Mouse (Mus musculus): ENCODE measurements around the gene Sema3b. TPM values are rescaled to one million over a fixed set of nuclear protein-coding genes. Genes with fewer than 3 reads are reported as not detected.

Sema3b gene
- total and polyA plus RNA-seq, 2 experiments = 0.37 to 0.83 TPM

DNA sequence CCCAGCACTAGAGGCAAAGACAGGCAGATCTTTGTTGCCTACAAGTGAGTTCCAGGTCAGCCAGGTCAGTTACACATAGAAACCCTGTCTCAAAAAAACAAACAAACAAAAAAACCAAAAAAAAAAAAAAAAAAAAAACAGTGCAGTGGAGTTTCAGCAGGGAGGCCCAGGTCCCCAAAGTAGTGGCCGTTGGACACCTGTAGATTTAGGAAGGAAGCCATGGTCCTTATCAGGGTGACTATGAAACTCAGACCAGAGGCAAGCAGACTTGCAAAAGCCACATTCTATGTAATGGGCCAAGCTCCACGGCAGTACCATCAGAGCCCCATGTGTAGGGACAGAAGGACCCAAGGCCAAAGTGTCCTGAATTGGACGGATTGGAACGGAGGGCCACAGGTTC, 27.4 kb downstream of the Sema3b start:
- WGBS = 33% methylated on average over 4 of the region's 4 CpGs
- peaks cover 2% of the 10 kb centered on the region; the same call in 1 of the 2 replicates for H3K36me3 ChIP-seq (ENCODE audit: control insufficient read depth, insufficient read depth, low read length)
- peak overlapping the region; percentile 57 for H3K27ac ChIP-seq (replicated peaks; ENCODE audit: insufficient read depth, low read depth, low read length)

DNA sequence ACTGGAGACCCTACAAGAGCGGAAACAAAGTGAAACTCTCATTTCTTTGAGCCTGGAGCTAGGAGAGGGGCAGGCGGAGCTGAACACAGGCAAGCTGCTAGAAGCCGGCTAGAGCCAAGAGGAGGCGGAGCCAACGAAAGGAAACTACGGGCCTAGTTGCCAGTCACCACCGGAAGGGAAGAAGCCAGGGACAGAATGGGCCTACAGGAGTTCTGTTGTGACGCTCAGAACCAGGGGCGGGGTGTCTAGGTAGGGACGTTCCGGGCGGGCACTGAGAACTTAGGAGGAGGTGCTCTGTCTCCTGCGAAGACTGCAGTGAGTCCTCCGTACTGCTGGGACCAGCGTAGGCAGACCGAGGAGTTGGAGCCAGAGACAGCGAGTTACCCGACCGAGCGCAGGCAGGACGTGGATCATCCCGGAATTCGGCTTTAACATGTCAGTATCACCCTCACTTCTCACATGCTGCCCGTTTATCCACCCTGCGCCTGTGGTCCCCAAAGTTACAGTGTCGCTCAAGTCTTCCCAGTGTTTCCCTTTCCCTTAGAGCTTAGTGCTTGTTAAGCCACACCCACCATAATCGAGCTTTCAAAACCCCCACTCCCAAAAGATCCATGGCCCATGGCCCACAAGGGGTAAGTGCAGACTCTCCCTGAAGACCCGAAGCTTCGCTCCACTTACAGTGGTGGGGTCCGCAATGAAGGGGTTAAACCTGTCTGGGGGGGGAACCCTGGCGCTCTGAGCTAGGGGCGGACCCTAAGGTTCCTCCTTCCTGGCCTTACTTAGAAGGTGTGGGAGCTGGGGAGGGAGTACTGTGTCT, 28.3 kb downstream of the Sema3b start, which contains the start of gene Hyal3:
TSS of gene Hyal3 (plus strand) at position 318 of the 817 bp plus-strand sequence.
- H3K4me1 ChIP-seq (ENCODE audit: control insufficient read depth, insufficient read depth, low read length) = peaks cover 26% of the 10 kb centered on the region
- peaks cover 15% of the 10 kb centered on the region; the same call in 1 of the 2 replicates for H3K79me2 ChIP-seq (ENCODE audit: control insufficient read depth, insufficient read depth, low read length)
- peak within 1 kb of the TSS; percentile 74 for H3K9ac ChIP-seq (ENCODE audit: low read depth, low read length)
- TF ChIP-seq CTCF (IDR thresholded peaks at IDR 0.05; ENCODE audit: low read depth, low read length) (no peak), POLR2A (IDR thresholded peaks at IDR 0.05; ENCODE audit: extremely low read depth, insufficient read depth, low read length) (peak; percentile 87)
- H3K4me3 ChIP-seq (ENCODE audit: insufficient read depth, low read depth, low read length) = peak within 1 kb of the TSS; percentile 67
- under 1% methylated on average over 32 of the region's 32 CpGs for WGBS
- DNase-seq (ENCODE audit: extremely low read depth, low read depth, low spot score) = peak; percentile 95
- H3K27me3 ChIP-seq (ENCODE audit: control insufficient read depth, insufficient read depth, low read length) = no peaks in the 10 kb centered on the region
- peaks cover 2% of the 10 kb centered on the region; the same call in 1 of the 2 replicates for H3K36me3 ChIP-seq (ENCODE audit: control insufficient read depth, insufficient read depth, low read length)
- peak within 1 kb of the TSS; percentile 57 for H3K27ac ChIP-seq (replicated peaks; ENCODE audit: insufficient read depth, low read depth, low read length)

More for the DNA sequence above, 27.4 kb downstream of the Sema3b start:
- Histone ChIP-seq H3K79me2 (ENCODE audit: control insufficient read depth, insufficient read depth, low read length) (peaks cover 15% of the 10 kb centered on the region; the same call in 1 of the 2 replicates), H3K4me3 (ENCODE audit: insufficient read depth, low read depth, low read length) (no peak overlapping the region), H3K27me3 (ENCODE audit: control insufficient read depth, insufficient read depth, low read length) (no peaks in the 10 kb centered on the region), H3K9ac (ENCODE audit: low read depth, low read length) (peak overlapping the region; percentile 74), H3K4me1 (ENCODE audit: control insufficient read depth, insufficient read depth, low read length) (peaks cover 21% of the 10 kb centered on the region)
- TF ChIP-seq CTCF (IDR thresholded peaks at IDR 0.05; ENCODE audit: low read depth, low read length) = no peak
- no peak for TF ChIP-seq POLR2A (IDR thresholded peaks at IDR 0.05; ENCODE audit: extremely low read depth, insufficient read depth, low read length)
- peak; percentile 61 for DNase-seq (ENCODE audit: extremely low read depth, low read depth, low spot score)

DNA sequence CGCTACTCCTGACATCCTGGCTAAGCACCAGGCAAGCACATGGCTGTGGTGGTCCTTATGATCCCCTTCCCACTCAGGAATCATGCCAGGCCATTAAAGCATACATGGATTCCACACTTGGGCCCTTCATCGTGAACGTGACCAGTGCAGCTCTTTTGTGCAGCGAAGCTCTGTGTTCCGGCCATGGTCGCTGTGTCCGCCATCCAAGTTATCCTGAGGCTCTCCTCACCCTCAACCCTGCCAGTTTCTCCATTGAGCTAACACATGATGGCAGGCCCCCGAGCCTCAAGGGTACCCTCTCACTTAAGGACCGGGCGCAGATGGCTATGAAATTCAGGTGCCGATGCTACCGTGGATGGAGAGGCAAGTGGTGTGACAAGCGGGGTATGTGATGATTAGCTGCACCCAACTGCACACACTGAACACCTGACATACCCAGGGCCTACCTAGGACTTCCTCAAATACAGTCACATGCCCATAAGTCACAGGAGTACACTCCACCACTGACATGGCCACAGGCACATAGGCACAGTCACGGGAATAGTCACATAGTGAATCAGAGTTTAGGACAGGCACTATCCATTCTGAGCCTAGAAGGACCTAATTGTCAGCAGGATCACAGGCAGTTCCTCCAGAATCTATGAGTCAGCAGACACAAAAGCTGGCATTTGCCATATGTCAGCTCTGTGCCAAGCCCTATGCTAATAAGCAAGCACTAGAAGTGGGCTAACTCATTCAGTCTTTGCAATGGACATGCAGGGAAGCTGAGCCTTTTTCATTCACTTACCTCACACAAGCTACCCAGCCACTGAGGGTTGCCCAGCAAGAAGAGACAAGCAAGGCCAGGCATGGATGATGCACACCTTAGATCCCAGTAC, 29.8 kb downstream of the Sema3b start:
- DNase-seq (ENCODE audit: extremely low read depth, low read depth, low spot score) = peak; percentile 39
- Histone ChIP-seq H3K79me2 (ENCODE audit: control insufficient read depth, insufficient read depth, low read length) (peaks cover 15% of the 10 kb centered on the region; the same call in 1 of the 2 replicates), H3K9ac (ENCODE audit: low read depth, low read length) (peak overlapping the region; percentile 64), H3K36me3 (ENCODE audit: control insufficient read depth, insufficient read depth, low read length) (peaks cover 2% of the 10 kb centered on the region; the same call in 1 of the 2 replicates), H3K27ac (replicated peaks; ENCODE audit: insufficient read depth, low read depth, low read length) (peak overlapping the region; percentile 20), H3K27me3 (ENCODE audit: control insufficient read depth, insufficient read depth, low read length) (no peaks in the 10 kb centered on the region), H3K4me1 (ENCODE audit: control insufficient read depth, insufficient read depth, low read length) (peaks cover 28% of the 10 kb centered on the region), H3K4me3 (ENCODE audit: insufficient read depth, low read depth, low read length) (peak overlapping the region; percentile 8)
- WGBS = 91% methylated on average over 14 of the region's 14 CpGs
- no peak for TF ChIP-seq POLR2A (IDR thresholded peaks at IDR 0.05; ENCODE audit: extremely low read depth, insufficient read depth, low read length)
- TF ChIP-seq CTCF (IDR thresholded peaks at IDR 0.05; ENCODE audit: low read depth, low read length) = no peak

DNA sequence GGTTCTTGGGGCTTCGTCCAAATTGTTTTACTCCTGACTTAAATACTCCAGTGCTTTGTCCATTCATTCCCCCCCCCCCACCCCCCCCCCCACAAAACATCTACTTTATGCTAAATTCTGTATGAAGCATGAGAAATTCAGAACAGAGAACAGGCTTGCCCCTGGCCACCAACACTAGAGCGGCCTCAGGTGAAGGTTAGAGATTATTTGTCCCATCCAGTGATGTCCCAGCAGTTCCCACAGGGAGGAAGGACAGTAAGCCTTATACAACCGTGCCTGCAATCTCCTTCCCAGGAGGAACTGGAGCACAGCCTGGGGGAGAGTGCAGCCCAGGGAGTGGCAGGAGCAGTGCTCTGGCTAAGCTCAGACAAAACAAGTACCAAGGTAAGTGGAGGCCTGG, 30.4 kb downstream of the Sema3b start, which contains the start of gene Naa80:
TSS of gene Naa80 (plus strand) at position 301 of the 400 bp plus-strand sequence.
- H3K27ac ChIP-seq (replicated peaks; ENCODE audit: insufficient read depth, low read depth, low read length) = peak within 1 kb of the TSS; percentile 97

DNA sequence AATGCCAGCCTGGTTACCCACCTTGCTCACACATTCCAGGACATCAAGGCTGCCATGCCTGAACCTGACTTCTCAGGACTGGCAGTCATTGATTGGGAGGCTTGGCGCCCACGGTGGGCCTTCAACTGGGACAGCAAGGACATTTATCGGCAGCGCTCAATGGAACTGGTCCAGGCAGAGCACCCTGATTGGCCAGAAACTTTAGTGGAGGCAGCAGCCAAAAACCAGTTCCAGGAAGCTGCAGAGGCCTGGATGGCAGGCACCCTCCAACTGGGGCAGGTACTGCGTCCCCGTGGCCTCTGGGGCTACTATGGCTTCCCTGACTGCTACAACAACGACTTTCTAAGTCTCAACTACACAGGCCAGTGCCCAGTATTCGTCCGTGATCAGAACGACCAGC, 31.2 kb downstream of the Sema3b start:
- Histone ChIP-seq H3K9ac (ENCODE audit: low read depth, low read length) (peak overlapping the region; percentile 91), H3K27ac (replicated peaks; ENCODE audit: insufficient read depth, low read depth, low read length) (peak overlapping the region; percentile 97), H3K36me3 (ENCODE audit: control insufficient read depth, insufficient read depth, low read length) (peaks cover 2% of the 10 kb centered on the region; the same call in 1 of the 2 replicates), H3K79me2 (ENCODE audit: control insufficient read depth, insufficient read depth, low read length) (peaks cover 15% of the 10 kb centered on the region; the same call in 1 of the 2 replicates), H3K4me1 (ENCODE audit: control insufficient read depth, insufficient read depth, low read length) (peaks cover 28% of the 10 kb centered on the region), H3K27me3 (ENCODE audit: control insufficient read depth, insufficient read depth, low read length) (no peaks in the 10 kb centered on the region), H3K4me3 (ENCODE audit: insufficient read depth, low read depth, low read length) (peak overlapping the region; percentile 91)
- TF ChIP-seq POLR2A (IDR thresholded peaks at IDR 0.05; ENCODE audit: extremely low read depth, insufficient read depth, low read length) (peak; percentile 44; the same call in 1 of the 2 replicates), CTCF (IDR thresholded peaks at IDR 0.05; ENCODE audit: low read depth, low read length) (no peak)
- 20% methylated on average over 10 of the region's 10 CpGs for WGBS
- DNase-seq (ENCODE audit: extremely low read depth, low read depth, low spot score) = peak; percentile 90

More for the DNA sequence above, 30.4 kb downstream of the Sema3b start, which contains the start of gene Naa80:
- 24% methylated on average over 3 of the region's 3 CpGs for WGBS
- peaks cover 28% of the 10 kb centered on the region for H3K4me1 ChIP-seq (ENCODE audit: control insufficient read depth, insufficient read depth, low read length)
- peaks cover 15% of the 10 kb centered on the region; the same call in 1 of the 2 replicates for H3K79me2 ChIP-seq (ENCODE audit: control insufficient read depth, insufficient read depth, low read length)
- H3K27me3 ChIP-seq (ENCODE audit: control insufficient read depth, insufficient read depth, low read length) = no peaks in the 10 kb centered on the region
- DNase-seq (ENCODE audit: extremely low read depth, low read depth, low spot score) = no peak
- peak within 1 kb of the TSS; percentile 91 for H3K4me3 ChIP-seq (ENCODE audit: insufficient read depth, low read depth, low read length)
- H3K36me3 ChIP-seq (ENCODE audit: control insufficient read depth, insufficient read depth, low read length) = peaks cover 2% of the 10 kb centered on the region; the same call in 1 of the 2 replicates
- peak within 1 kb of the TSS; percentile 91 for H3K9ac ChIP-seq (ENCODE audit: low read depth, low read length)
- TF ChIP-seq CTCF (IDR thresholded peaks at IDR 0.05; ENCODE audit: low read depth, low read length) (no peak), POLR2A (IDR thresholded peaks at IDR 0.05; ENCODE audit: extremely low read depth, insufficient read depth, low read length) (no peak)

Data from liver, adult 2 months (tissue).